Mouse (Mus musculus): ENCODE results near the gene Frmpd1. TPM values are rescaled to one million over a fixed set of nuclear protein-coding genes. Genes with fewer than 3 reads are reported as not detected.

Frmpd1 gene
- total RNA-seq, 2 experiments from 2014 or later, result 0.22 to 0.29 TPM

DNA sequence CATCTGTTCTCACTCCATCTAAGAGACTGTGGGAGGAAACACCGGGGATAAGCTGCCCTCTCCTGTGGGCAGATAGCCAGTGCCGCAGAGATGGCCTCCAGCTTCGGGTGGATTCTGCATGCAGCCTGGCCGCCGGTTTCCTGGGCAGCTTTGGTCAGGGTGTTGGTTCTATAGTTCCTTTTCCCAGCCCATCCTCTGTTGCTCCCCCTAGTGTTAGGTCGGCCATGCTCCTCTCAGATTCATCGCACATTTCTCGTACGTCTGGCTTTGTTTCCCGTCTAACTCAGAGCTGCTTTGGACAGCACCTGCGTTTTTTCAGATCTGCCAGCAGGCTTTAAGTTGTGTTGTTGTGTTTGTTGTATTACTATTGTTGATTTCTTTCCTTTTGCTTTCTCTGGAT is 123.4 kb downstream of the Frmpd1 start:
- intact Hi-C loops (cut with DNase I), result no loop called here
- DNase-seq (ENCODE audit: low spot score), result no peak

DNA sequence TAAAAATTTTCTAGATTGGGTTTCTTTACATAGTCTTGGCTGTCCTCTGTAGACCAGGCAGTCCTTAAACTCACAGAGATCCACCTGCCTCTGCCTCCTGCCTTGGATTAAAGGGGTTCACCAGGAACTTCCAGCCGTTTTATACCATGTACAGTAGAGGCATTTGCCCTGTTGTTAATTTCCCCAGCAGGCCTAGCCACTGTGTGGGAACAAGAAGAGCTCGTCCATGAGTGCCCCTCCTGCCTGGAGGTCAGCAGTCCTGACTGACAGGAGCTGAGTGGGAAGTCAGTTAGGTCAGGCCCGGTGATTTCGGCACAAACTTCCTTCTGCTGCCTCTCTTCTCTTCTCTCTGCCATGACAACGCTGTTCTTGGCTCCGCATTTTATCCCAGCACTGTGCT is 123.9 kb downstream of the Frmpd1 start:
- intact Hi-C loops (cut with DNase I), result no loop called here
- no peak for DNase-seq (ENCODE audit: low spot score)

DNA sequence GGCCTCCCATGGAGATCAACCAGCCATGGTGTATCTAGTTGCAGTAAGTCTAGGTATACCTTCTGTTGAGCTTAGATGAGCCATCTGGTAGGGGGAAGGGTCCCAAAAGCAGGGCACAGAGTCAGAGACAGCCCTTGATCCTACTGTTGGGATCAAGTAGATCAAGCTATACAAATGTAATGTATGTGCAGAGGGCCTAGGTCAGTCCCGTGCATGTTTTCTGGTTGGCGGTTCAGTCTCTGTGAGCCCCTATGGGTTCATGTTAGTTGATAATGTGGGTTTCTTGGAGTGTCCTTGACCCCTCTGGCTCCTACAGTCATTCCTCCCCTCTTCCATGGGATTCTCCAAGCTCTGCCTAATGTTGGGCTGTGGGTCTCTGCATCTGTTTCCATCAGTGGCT is 126.4 kb downstream of the Frmpd1 start:
- intact Hi-C loops (cut with DNase I), result no loop called here
- no peak for DNase-seq (ENCODE audit: low spot score)

DNA sequence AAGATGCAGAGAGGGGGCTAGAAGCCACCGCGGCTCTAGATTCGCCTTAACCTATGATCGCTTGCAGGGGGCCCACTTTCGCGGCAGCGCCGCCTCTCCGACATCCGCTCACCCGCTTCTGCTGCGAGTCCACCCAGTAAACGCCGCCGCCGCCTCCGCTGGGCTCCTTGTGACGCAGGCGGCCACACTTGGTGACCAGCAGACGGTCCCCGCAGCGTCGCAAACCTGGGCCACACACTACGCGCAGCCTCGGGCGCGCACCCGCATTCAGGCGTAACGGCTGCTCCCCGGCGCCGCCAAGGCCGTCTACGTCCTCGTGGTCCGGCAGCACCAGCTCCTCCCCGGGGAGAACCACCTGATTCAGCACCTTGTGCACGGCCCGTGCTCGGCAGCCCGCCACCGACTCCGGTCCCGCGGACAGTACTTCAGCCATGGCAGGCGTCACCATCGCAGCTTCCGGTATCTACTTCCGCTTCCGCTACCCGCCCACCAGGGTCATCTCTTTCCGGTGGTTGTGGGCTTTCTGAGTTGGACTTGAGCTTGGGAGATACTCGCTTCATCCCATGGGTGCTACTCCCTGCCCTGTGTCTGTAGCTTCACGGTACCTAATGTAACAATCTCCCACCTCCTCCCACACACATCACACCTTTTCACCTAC is 135.6 kb downstream of the Frmpd1 start:
- DNase-seq (ENCODE audit: low spot score), result peak; percentile 69
- intact Hi-C loops (cut with DNase I), result loop anchor here (1.0 kb wide), 1 partner anchor 21 kb away; no protein-coding TSS in a partner anchor

DNA sequence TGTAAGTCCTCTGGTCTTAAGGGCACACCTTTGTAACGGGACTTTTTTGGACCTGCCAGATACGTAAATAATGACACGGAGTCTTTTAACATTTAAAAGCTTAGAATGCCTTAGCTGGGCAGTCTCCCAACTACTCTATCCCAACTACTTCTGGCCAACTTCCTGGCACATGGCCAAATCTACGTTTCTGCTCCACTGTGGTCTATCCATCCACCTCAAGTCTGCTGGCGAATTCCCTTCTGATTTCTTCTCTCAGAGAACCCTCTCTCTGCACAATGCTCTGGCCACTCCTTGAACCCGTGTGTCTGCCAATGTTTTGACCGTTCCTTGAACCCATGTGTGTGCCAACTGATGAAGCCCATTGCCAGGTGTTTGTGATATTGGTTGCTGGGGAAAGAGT is 146.5 kb downstream of the Frmpd1 start:
- no peak for DNase-seq (ENCODE audit: low spot score)
- intact Hi-C loops (cut with DNase I), result no loop called here

DNA sequence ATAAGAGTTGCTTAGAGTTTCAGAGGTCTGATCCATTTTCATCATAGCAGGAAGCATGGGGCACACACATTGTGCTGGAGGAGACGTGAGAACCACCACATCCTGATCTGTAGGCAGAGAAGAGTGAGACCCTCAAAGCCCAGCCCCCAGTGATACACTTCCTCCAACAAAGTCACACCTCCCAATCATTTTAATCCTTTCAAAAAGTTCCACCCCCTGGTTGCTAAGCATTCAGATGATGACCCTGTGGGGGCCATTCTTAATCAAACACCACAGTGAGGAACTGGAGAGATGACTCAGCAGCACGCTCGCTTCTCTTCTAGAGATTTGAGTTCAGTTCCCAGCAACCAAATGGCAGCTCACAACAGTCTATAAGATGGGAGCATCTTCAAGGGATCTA is 147.8 kb downstream of the Frmpd1 start:
- intact Hi-C loops (cut with DNase I), result no loop called here
- DNase-seq (ENCODE audit: low spot score), result no peak

Other genes starting within 250 kb of the Frmpd1 start
- gene Grhpr, start 203.5 kb upstream of the Frmpd1 start, total RNA-seq (2021), result 10 to 100 TPM; 38.5 to 39.5 TPM
- 1 to 10 TPM; 6.3 to 6.7 TPM for gene Zbtb5, start 172.5 kb upstream of the Frmpd1 start, total RNA-seq (2021)
- gene Polr1e, start 166.3 kb upstream of the Frmpd1 start, total RNA-seq (2021), result 10 to 100 TPM; 19.4 to 26.6 TPM
- gene Fbxo10, start 100.3 kb upstream of the Frmpd1 start, total RNA-seq (2021), result 10 to 100 TPM; 11.1 to 12.8 TPM
- 100 to 1,000 TPM; 212 to 250 TPM for gene Tomm5, start 76.8 kb upstream of the Frmpd1 start, total RNA-seq (2021)
- 1 to 10 TPM; 3.5 to 6.2 TPM for gene Trmt10b, start 112.3 kb downstream of the Frmpd1 start, total RNA-seq (2021)
- 10 to 100 TPM; 12.5 to 14.3 TPM for gene Dcaf10, start 157.2 kb downstream of the Frmpd1 start, total RNA-seq (2021)
- 10 to 100 TPM; 12.6 to 14.2 TPM for gene Exosc3, start 157.9 kb downstream of the Frmpd1 start, total RNA-seq (2021)
- 100 to 1,000 TPM; 105 to 128 TPM for gene Slc25a51, start 223.9 kb downstream of the Frmpd1 start, total RNA-seq (2021)